Mouse (Mus musculus) heart, adult 2 months (tissue): ENCODE measurements around the gene Grwd1.

Experiments used
- CTCF ChIP-seq: fragments of 200-600 bp; IDR thresholded peaks from 2 replicates; pipeline ENCODE4 v1.8.1; 2022; ENCODE audit warnings: antibody characterized with exemption, mild to moderate bottlenecking, moderate library complexity
- POLR2A ChIP-seq: fragments of 200-500 bp; IDR thresholded peaks from 2 replicates; pipeline ENCODE4 v1.6.1; 2011; ENCODE audit warnings: mild to moderate bottlenecking, low read depth, low read length, control low read depth; ENCODE audit not compliant: insufficient read depth

GRCm38 (mm10) chr7:45784524-45785372 is 46.0 kb downstream of the Grwd1 start, which contains the start of gene Sult2b1:
- no peak for TF ChIP-seq CTCF
- no peak for TF ChIP-seq POLR2A
